Mouse (Mus musculus): ENCODE data around the gene Mcm6. TPM values are rescaled to one million over a fixed set of nuclear protein-coding genes. Genes with fewer than 3 reads are reported as not detected.

Gene Mcm6
- total and polyA plus RNA-seq, 3 experiments = 260 to 457 (median 297) TPM

DNA sequence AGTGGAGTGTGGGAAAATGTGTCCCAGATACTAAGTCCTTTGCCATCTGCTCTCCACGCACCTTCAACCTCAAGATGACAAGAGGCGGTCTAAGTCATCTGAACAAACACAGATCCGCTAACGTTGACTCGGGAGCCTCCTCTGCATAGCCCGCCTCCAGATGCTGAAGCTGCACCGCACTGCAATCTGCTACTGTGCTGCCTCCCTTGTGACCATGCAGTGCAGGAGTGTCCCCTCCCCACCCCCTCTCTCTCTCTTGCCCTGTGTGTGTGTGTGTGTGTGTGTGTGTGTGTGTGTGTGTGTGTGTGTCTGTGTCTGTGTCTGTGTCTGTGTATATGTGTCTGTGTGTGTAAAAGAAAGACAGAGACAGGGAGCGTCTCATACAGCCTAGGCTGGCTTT lies 64.2 kb downstream of the Mcm6 start:
- in situ Hi-C loops (cut with MboI; ENCODE audit: low pct_ligation_motif_present, low pct_unique_long_range_greater_than_20kb, low sequenced_read_pairs) = no loop called here

DNA sequence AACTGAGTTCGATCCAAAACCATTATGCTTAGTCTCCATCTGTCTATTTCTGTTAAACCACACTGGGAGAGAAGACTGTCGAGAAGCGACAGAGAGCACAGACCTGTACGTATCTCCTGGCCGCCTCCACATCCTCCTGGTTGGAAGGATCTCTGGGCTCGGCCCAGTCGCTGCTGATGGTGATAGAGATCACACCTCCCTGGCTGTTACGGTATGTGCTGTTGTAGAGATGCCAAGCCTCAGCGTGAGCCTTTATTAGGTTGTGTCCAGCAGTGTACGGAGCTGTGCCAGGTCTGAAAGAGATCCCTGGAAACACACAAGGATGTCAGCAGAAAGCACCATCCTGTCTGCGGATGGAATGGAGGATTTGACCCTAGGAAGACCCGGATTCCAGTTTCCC lies 65.9 kb downstream of the Mcm6 start:
- Histone ChIP-seq H3K4me2 (ENCODE audit: insufficient read depth, low read depth, poor library complexity, severe bottlenecking) (no peak overlapping the region), H3K4me3 (replicated peaks in 1 of 3; ENCODE audit: low read depth in 2 of 3, low read length in 2 of 3, poor library complexity in 1 of 3) (no peak overlapping the region), H3K27ac (ENCODE audit: insufficient read depth, low read depth) (no peak overlapping the region), H3K79me2 (replicated peaks; ENCODE audit: control insufficient read depth, extremely low read depth, insufficient read depth, poor library complexity, severe bottlenecking) (no peaks in the 10 kb centered on the region), H3K27me3 (replicated peaks) (no peaks in the 10 kb centered on the region), H3K4me1 (ENCODE audit: control insufficient read depth in 1 of 2, insufficient read depth in 2 of 2) (no peaks in the 10 kb centered on the region), H3K9ac (ENCODE audit: insufficient read depth, low read depth) (no peak overlapping the region), H3K36me3 (replicated peaks in 1 of 2; ENCODE audit: control insufficient read depth in 1 of 2, insufficient read depth in 1 of 2, low read length in 1 of 2) (no peaks in the 10 kb centered on the region), H3K9me3 (replicated peaks; ENCODE audit: low read length) (no peaks in the 10 kb centered on the region)
- in situ Hi-C loops (cut with MboI; ENCODE audit: low pct_ligation_motif_present, low pct_unique_long_range_greater_than_20kb, low sequenced_read_pairs) (no loop called here), dilution Hi-C loops (cut with MboI; ENCODE audit: extremely low pct_ligation_motif_present, extremely low pct_unique_long_range_greater_than_20kb, low sequenced_read_pairs) (no loop called here)
- TF ChIP-seq TBP (conservative IDR thresholded peaks at IDR 0.05; ENCODE audit: low read depth, low read length) (no peak), PAX5 (IDR thresholded peaks at IDR 0.05; ENCODE audit: low read length) (no peak), ETS1 (conservative IDR thresholded peaks at IDR 0.05; ENCODE audit: low read depth, low read length) (no peak), HCFC1 (IDR thresholded peaks at IDR 0.05; ENCODE audit: low read depth, low read length) (no peak), SMC3 (IDR thresholded peaks at IDR 0.05; ENCODE audit: low read depth, low read length) (no peak), MYC (IDR thresholded peaks at IDR 0.05; ENCODE audit: low read depth, low read length) (no peak), JUN (IDR thresholded peaks at IDR 0.05; ENCODE audit: insufficient read depth, low read depth, low read length) (no peak), CHD2 (IDR thresholded peaks at IDR 0.05; ENCODE audit: low read length) (no peak), MAZ (IDR thresholded peaks at IDR 0.05; ENCODE audit: low read depth, low read length) (no peak), NRF1 (IDR thresholded peaks at IDR 0.05; ENCODE audit: low read depth, low read length) (no peak), POLR2A (IDR thresholded peaks at IDR 0.05; ENCODE audit: low read depth, low read length) (no peak), JUND (conservative IDR thresholded peaks at IDR 0.05; ENCODE audit: low read depth, low read length) (no peak), ZNF384 (IDR thresholded peaks at IDR 0.05; ENCODE audit: low read depth, low read length) (no peak), ZC3H11A (IDR thresholded peaks at IDR 0.05; ENCODE audit: low read depth, low read length) (no peak)
- no peak for DNase-seq (ENCODE audit: extremely low read depth)

More for the DNA sequence above, 64.2 kb downstream of the Mcm6 start:
- Histone ChIP-seq H3K4me1 (ENCODE audit: control insufficient read depth in 1 of 2, insufficient read depth in 2 of 2) (no peaks in the 10 kb centered on the region), H3K27me3 (replicated peaks) (no peaks in the 10 kb centered on the region), H3K4me2 (ENCODE audit: insufficient read depth, low read depth, poor library complexity, severe bottlenecking) (no peak overlapping the region), H3K36me3 (replicated peaks in 1 of 2; ENCODE audit: control insufficient read depth in 1 of 2, insufficient read depth in 1 of 2, low read length in 1 of 2) (no peaks in the 10 kb centered on the region), H3K79me2 (replicated peaks; ENCODE audit: control insufficient read depth, extremely low read depth, insufficient read depth, poor library complexity, severe bottlenecking) (no peaks in the 10 kb centered on the region), H3K27ac (ENCODE audit: insufficient read depth, low read depth) (no peak overlapping the region), H3K9ac (ENCODE audit: insufficient read depth, low read depth) (no peak overlapping the region), H3K4me3 (replicated peaks in 1 of 3; ENCODE audit: low read depth in 2 of 3, low read length in 2 of 3, poor library complexity in 1 of 3) (no peak overlapping the region), H3K9me3 (replicated peaks; ENCODE audit: low read length) (no peaks in the 10 kb centered on the region)
- DNase-seq (ENCODE audit: extremely low read depth) = no peak
- TF ChIP-seq ZC3H11A (IDR thresholded peaks at IDR 0.05; ENCODE audit: low read depth, low read length) (no peak), ETS1 (conservative IDR thresholded peaks at IDR 0.05; ENCODE audit: low read depth, low read length) (no peak), E2F4 (IDR thresholded peaks at IDR 0.05; ENCODE audit: insufficient replicate concordance, low read depth, low read length) (no peak)
- dilution Hi-C loops (cut with MboI; ENCODE audit: extremely low pct_ligation_motif_present, extremely low pct_unique_long_range_greater_than_20kb, low sequenced_read_pairs) = no loop called here

DNA sequence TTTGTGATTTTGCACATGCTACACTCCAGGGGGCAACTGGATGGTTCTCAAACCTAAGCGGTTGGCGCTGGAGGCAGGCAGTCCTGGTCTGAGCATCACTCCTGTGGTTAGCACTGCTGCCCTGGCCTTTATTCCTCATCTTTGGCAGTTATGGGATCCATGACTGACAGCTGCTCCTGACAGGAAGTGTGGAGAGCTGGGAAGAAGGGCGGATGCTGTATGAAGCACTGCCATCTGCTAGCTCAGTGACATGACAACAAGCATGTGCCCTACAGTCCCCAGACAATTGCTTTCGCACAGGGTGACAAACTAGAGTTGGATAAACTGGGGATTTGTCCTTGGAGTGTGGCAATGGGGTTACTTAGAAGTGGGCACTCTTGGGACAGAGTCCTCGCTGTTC lies 69.2 kb downstream of the Mcm6 start:
- no peaks in the 10 kb centered on the region for H3K79me2 ChIP-seq (replicated peaks; ENCODE audit: control insufficient read depth, extremely low read depth, insufficient read depth, poor library complexity, severe bottlenecking)
- peaks cover 0 to 2% of the 10 kb centered on the region in 2 experiments for H3K36me3 ChIP-seq (replicated peaks in 1 of 2; ENCODE audit: control insufficient read depth in 1 of 2, insufficient read depth in 1 of 2, low read length in 1 of 2)
- dilution Hi-C loops (cut with MboI; ENCODE audit: extremely low pct_ligation_motif_present, extremely low pct_unique_long_range_greater_than_20kb, low sequenced_read_pairs) = no loop called here
- no peak overlapping the region for H3K9ac ChIP-seq (ENCODE audit: insufficient read depth, low read depth)
- H3K4me3 ChIP-seq (replicated peaks in 1 of 3; ENCODE audit: low read depth in 2 of 3, low read length in 2 of 3, poor library complexity in 1 of 3) = no peak overlapping the region
- H3K9me3 ChIP-seq (replicated peaks; ENCODE audit: low read length) = no peaks in the 10 kb centered on the region
- no peak for TF ChIP-seq SMC3 (IDR thresholded peaks at IDR 0.05; ENCODE audit: low read depth, low read length)
- TF ChIP-seq POLR2A (IDR thresholded peaks at IDR 0.05; ENCODE audit: low read depth, low read length) = no peak
- TF ChIP-seq JUND (conservative IDR thresholded peaks at IDR 0.05; ENCODE audit: low read depth, low read length) = no peak
- TF ChIP-seq GABPA (IDR thresholded peaks at IDR 0.05; ENCODE audit: insufficient replicate concordance, low read depth, low read length) = no peak
- TF ChIP-seq MAFK (IDR thresholded peaks at IDR 0.05; ENCODE audit: insufficient replicate concordance, low read length) = no peak
- TF ChIP-seq JUN (IDR thresholded peaks at IDR 0.05; ENCODE audit: insufficient read depth, low read depth, low read length) = no peak
- no peak for TF ChIP-seq HCFC1 (IDR thresholded peaks at IDR 0.05; ENCODE audit: low read depth, low read length)
- H3K4me1 ChIP-seq (ENCODE audit: control insufficient read depth in 1 of 2, insufficient read depth in 2 of 2) = no peaks in the 10 kb centered on the region
- no peak overlapping the region for H3K27ac ChIP-seq (ENCODE audit: insufficient read depth, low read depth)
- H3K27me3 ChIP-seq (replicated peaks) = no peaks in the 10 kb centered on the region
- DNase-seq (ENCODE audit: extremely low read depth) = no peak
- H3K4me2 ChIP-seq (ENCODE audit: insufficient read depth, low read depth, poor library complexity, severe bottlenecking) = no peak overlapping the region
- in situ Hi-C loops (cut with MboI; ENCODE audit: low pct_ligation_motif_present, low pct_unique_long_range_greater_than_20kb, low sequenced_read_pairs) = no loop called here
